Mouse (Mus musculus) embryonic facial prominence, embryonic 14.5 days (tissue): ENCODE data around the gene Msl1. TPM values are rescaled to one million over a fixed set of nuclear protein-coding genes. Genes with fewer than 3 reads are reported as not detected.

ENCODE experiments used
- ATAC-seq: fragments of 200-750 bp; cut with Nextera tagmentation; 2 replicates; pipeline ENCODE4 v1.8.0; 2017; ENCODE audit warnings: low read depth, moderate number of reproducible peaks, moderate TSS enrichment
- DNase-seq: peaks from one replicate; pipeline ENCODE4 v3.0.0-alpha.2; 2015; ENCODE audit warnings: low spot score
- H3K27ac ChIP-seq: fragments of 300-500 bp; sonication (generic); replicated peaks from 2 replicates; pipeline ENCODE4 v1.5.1; 2014; ENCODE audit warnings: low read depth, mild to moderate bottlenecking, low read length, moderate library complexity
- H3K27me3 ChIP-seq: fragments of 300-500 bp; sonication (generic); replicated peaks from 2 replicates; pipeline ENCODE4 v1.6.1; 2014; ENCODE audit warnings: low read length; ENCODE audit not compliant: control insufficient read depth, insufficient read depth
- H3K36me3 ChIP-seq: fragments of 300-500 bp; sonication (generic); 2 replicates; pipeline ENCODE4 v1.6.1; 2014; ENCODE audit warnings: low read length, mixed read lengths; ENCODE audit not compliant: control insufficient read depth, insufficient read depth
- H3K4me1 ChIP-seq: fragments of 300-500 bp; sonication (generic); 2 replicates; pipeline ENCODE4 v1.6.1; 2014; ENCODE audit warnings: antibody characterized with exemption, low read length; ENCODE audit not compliant: control insufficient read depth, insufficient read depth
- H3K4me2 ChIP-seq: fragments of 300-500 bp; sonication (generic); 2 replicates; pipeline ENCODE4 v1.6.1; 2014; ENCODE audit warnings: low read depth, mild to moderate bottlenecking, low read length, moderate library complexity, mixed read lengths
- H3K4me3 ChIP-seq: fragments of 300-500 bp; sonication (generic); 2 replicates; pipeline ENCODE4 v1.5.1; 2014; ENCODE audit warnings: low read depth, mild to moderate bottlenecking, low read length
- H3K9ac ChIP-seq: fragments of 300-500 bp; sonication (generic); 2 replicates; pipeline ENCODE4 v1.6.1; 2014; ENCODE audit warnings: low read depth, mild to moderate bottlenecking, low read length, moderate library complexity, mixed read lengths
- H3K9me3 ChIP-seq: fragments of 300-500 bp; sonication (generic); 2 replicates; pipeline ENCODE4 v1.6.1; 2016; ENCODE audit warnings: low read length; ENCODE audit not compliant: control insufficient read depth
- WGBS: fragments of 180-500 bp; shearing (Covaris S2); extraction: QIAGEN DNeasy Blood & Tissue Kit; methylation state at CpG from one replicate; pipeline ENCODE4 v1.1.7; 2014; 5-methylcytosine and 5-hydroxymethylcytosine counted together
- polyA plus RNA-seq: library from polyadenylated mRNA; unstranded; fragments of >200 nt; fragmentation: Nextera tagmentation; extraction: Ambion mirVana; gene quantifications from 2 replicates; pipeline ENCODE4 v1.2.1, GENCODE M21; 2014

Msl1 gene
- polyA plus RNA-seq, 1 experiment from 2014 or later = 18.1 TPM

GRCm38 (mm10) chr11:98767276-98767675 is 28.0 kb upstream of the Msl1 start:
- Histone ChIP-seq H3K27me3 (no peaks in the 10 kb centered on the region), H3K9me3 (no peaks in the 10 kb centered on the region), H3K4me3 (no peak overlapping the region), H3K36me3 (peaks cover 55% of the 10 kb centered on the region), H3K4me2 (peak overlapping the region; percentile 42; the same call in 1 of the 2 replicates), H3K9ac (no peak overlapping the region), H3K4me1 (peaks cover 37% of the 10 kb centered on the region), H3K27ac (no peak overlapping the region)
- ATAC-seq = no peak
- DNase-seq = peak; percentile 78
- WGBS = 17% methylated on average over 9 of the region's 9 CpGs

- DNase-seq (peak; percentile 60), ATAC-seq (no peak)
- H3K9ac ChIP-seq = peak overlapping the region; percentile 52; the same call in 1 of the 2 replicates
- no peaks in the 10 kb centered on the region for H3K9me3 ChIP-seq
- peak overlapping the region; percentile 42 for H3K4me2 ChIP-seq
- peaks cover 37% of the 10 kb centered on the region for H3K4me1 ChIP-seq
- peaks cover 52% of the 10 kb centered on the region for H3K36me3 ChIP-seq
- H3K27ac ChIP-seq = peak overlapping the region; percentile 58; the same call in 1 of the 2 replicates
- no peaks in the 10 kb centered on the region for H3K27me3 ChIP-seq
- 25% methylated on average over 4 of the region's 4 CpGs for WGBS
- no peak overlapping the region for H3K4me3 ChIP-seq
Observed at GRCm38 (mm10) chr11:98767713-98768112, 27.6 kb upstream of the Msl1 start.

GRCm38 (mm10) chr11:98768127-98769006 is 26.9 kb upstream of the Msl1 start:
- Histone ChIP-seq H3K27ac (peak overlapping the region; percentile 58), H3K9ac (peak overlapping the region; percentile 52), H3K4me1 (peaks cover 37% of the 10 kb centered on the region), H3K36me3 (peaks cover 45% of the 10 kb centered on the region), H3K27me3 (no peaks in the 10 kb centered on the region), H3K4me3 (no peak overlapping the region), H3K9me3 (no peaks in the 10 kb centered on the region), H3K4me2 (peak overlapping the region; percentile 42)
- whole genome bisulfite sequencing = 38% methylated on average over 27 of the region's 39 CpGs
- ATAC-seq (0 out of 2 replicates have a peak, but pooled peaks have one; percentile 21), DNase-seq (peak; percentile 51)

GRCm38 (mm10) chr11:98769007-98769954 is 26.0 kb upstream of the Msl1 start:
- Histone ChIP-seq H3K9me3 (no peaks in the 10 kb centered on the region), H3K4me2 (0 out of 2 replicates have a peak overlapping the region, but pooled peaks have one; percentile 42), H3K9ac (no peak overlapping the region), H3K27ac (no peak overlapping the region), H3K4me1 (peaks cover 44% of the 10 kb centered on the region), H3K36me3 (peaks cover 36% of the 10 kb centered on the region), H3K27me3 (no peaks in the 10 kb centered on the region), H3K4me3 (no peak overlapping the region)
- no peak for DNase-seq
- 88% methylated on average over 25 of the region's 25 CpGs for WGBS
- no peak for ATAC-seq

GRCm38 (mm10) chr11:98770096-98770975 is 25.0 kb upstream of the Msl1 start:
- Histone ChIP-seq H3K4me2 (no peak overlapping the region), H3K27me3 (no peaks in the 10 kb centered on the region), H3K36me3 (peaks cover 25% of the 10 kb centered on the region), H3K27ac (no peak overlapping the region), H3K4me1 (peaks cover 50% of the 10 kb centered on the region), H3K9ac (no peak overlapping the region), H3K9me3 (no peaks in the 10 kb centered on the region), H3K4me3 (no peak overlapping the region)
- DNase-seq = no peak
- no peak for ATAC-seq
- 92% methylated on average over 26 of the region's 26 CpGs for WGBS

- 96% methylated on average over 18 of the region's 18 CpGs for WGBS
- H3K4me1 ChIP-seq = peaks cover 50% of the 10 kb centered on the region
- no peak overlapping the region for H3K27ac ChIP-seq
- ATAC-seq (no peak), DNase-seq (no peak)
- H3K9ac ChIP-seq = no peak overlapping the region
- H3K27me3 ChIP-seq = no peaks in the 10 kb centered on the region
- H3K9me3 ChIP-seq = no peaks in the 10 kb centered on the region
- no peak overlapping the region for H3K4me3 ChIP-seq
- peaks cover 25% of the 10 kb centered on the region for H3K36me3 ChIP-seq
- H3K4me2 ChIP-seq = no peak overlapping the region
Observed at GRCm38 (mm10) chr11:98771131-98771530, 24.2 kb upstream of the Msl1 start.

GRCm38 (mm10) chr11:98771844-98772525 is 23.3 kb upstream of the Msl1 start:
- ATAC-seq (no peak), DNase-seq (no peak)
- H3K27me3 ChIP-seq = no peaks in the 10 kb centered on the region
- no peak overlapping the region for H3K4me3 ChIP-seq
- H3K4me1 ChIP-seq = peaks cover 52% of the 10 kb centered on the region
- H3K36me3 ChIP-seq = peaks cover 25% of the 10 kb centered on the region
- no peaks in the 10 kb centered on the region for H3K9me3 ChIP-seq
- 96% methylated on average over 11 of the region's 11 CpGs for WGBS
- no peak overlapping the region for H3K27ac ChIP-seq
- H3K4me2 ChIP-seq = no peak overlapping the region
- H3K9ac ChIP-seq = no peak overlapping the region
